Mouse (Mus musculus): ENCODE results near the gene Nufip1. TPM values are rescaled to one million over a fixed set of nuclear protein-coding genes. Genes with fewer than 3 reads are reported as not detected.

Nufip1 gene
- polyA plus RNA-seq, 1 experiment from 2014 or later, result 19.3 TPM

DNA sequence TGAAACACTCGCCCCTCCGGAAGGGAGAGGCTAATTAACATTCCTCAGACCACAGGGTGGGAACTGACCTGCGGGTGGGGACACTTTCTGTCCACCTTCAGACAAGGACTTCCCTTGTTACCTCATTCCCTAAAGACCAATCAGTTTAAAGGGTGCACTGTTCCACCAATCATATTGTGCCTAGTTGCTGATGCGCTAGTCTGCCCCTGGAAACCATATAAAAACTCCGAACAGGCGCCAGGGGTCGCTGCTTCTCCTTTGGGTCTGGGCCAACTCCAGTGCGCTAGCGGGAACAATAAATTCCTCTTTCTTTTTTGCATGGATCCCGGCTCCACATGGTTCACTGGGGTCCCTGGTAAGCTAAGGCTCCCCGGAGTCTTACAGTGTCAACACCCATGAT lies 29.2 kb upstream of the Nufip1 start:
- DNase-seq (ENCODE audit: low spot score, missing footprints), result no peak
- ATAC-seq (ENCODE audit: low FRiP score), result no peak
- no peaks in the 10 kb centered on the region for H3K27me3 ChIP-seq (ENCODE audit: control insufficient read depth, insufficient read depth, low read length)
- peaks cover 2% of the 10 kb centered on the region for H3K4me1 ChIP-seq (ENCODE audit: control insufficient read depth, insufficient read depth, low read length)
- H3K9me3 ChIP-seq (ENCODE audit: control insufficient read depth, low read length), result no peaks in the 10 kb centered on the region
- no peak overlapping the region for H3K9ac ChIP-seq (ENCODE audit: low read length)
- no peak overlapping the region for H3K27ac ChIP-seq (ENCODE audit: low read depth, low read length)
- H3K4me2 ChIP-seq, result no peak overlapping the region
- no peak overlapping the region for H3K4me3 ChIP-seq (ENCODE audit: low read depth, low read length)
- WGBS, result 77% methylated on average over 11 of the region's 11 CpGs
- H3K36me3 ChIP-seq (ENCODE audit: control insufficient read depth, insufficient read depth, low read length), result no peaks in the 10 kb centered on the region

DNA sequence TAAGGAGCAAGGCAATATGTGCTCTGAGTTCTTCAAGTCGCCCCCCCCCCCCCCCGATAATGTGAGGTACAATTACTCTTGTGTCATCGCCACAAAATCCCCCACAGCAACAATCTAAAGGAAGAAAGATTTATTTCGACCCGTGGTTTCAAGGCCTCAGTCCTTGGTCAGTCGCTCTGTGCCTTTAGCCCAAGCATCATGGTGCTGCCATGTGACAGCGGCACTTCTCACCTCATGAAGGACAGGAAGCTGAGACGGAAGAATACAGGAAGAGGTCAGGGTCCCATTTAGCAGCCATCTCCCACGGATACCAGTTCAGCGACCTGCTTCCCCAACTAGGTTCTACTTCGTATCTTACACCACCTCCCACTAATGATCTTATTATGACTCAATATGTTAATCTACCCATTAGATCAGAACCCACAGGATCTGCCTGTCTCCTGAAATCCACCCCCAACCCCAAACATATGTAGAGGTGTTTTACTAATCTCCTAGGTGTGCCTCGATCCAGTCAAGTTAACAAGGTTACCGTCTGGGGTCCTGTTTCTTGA lies 28.5 kb upstream of the Nufip1 start:
- 90% methylated on average over 13 of the region's 13 CpGs for WGBS
- H3K27ac ChIP-seq (ENCODE audit: low read depth, low read length), result no peak overlapping the region
- H3K9me3 ChIP-seq (ENCODE audit: control insufficient read depth, low read length), result no peaks in the 10 kb centered on the region
- no peaks in the 10 kb centered on the region for H3K36me3 ChIP-seq (ENCODE audit: control insufficient read depth, insufficient read depth, low read length)
- no peak overlapping the region for H3K4me2 ChIP-seq
- no peak for ATAC-seq (ENCODE audit: low FRiP score)
- DNase-seq (ENCODE audit: low spot score, missing footprints), result no peak
- no peaks in the 10 kb centered on the region for H3K27me3 ChIP-seq (ENCODE audit: control insufficient read depth, insufficient read depth, low read length)
- no peak overlapping the region for H3K4me3 ChIP-seq (ENCODE audit: low read depth, low read length)
- no peak overlapping the region for H3K9ac ChIP-seq (ENCODE audit: low read length)
- no peaks in the 10 kb centered on the region for H3K4me1 ChIP-seq (ENCODE audit: control insufficient read depth, insufficient read depth, low read length)

DNA sequence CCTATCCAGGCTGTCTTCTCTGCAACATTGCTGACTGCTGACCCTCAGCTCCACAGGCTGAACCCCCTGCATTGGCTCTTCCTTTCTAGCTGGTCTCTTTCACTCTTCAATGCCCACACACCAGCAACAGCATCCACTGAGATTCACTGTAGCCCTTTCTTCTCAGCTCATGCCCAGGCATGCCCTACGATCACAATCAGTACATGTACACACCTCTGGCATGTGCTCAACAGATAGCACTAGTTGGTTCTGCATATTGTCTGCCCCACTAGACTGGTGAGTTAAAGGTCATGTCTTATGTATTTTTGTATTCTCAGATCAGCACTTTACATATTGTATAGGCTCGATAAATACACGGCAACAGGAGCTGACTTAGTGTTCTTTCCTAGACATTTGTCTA lies 26.5 kb upstream of the Nufip1 start:
- 90% methylated on average over 3 of the region's 3 CpGs for WGBS
- no peaks in the 10 kb centered on the region for H3K27me3 ChIP-seq (ENCODE audit: control insufficient read depth, insufficient read depth, low read length)
- H3K36me3 ChIP-seq (ENCODE audit: control insufficient read depth, insufficient read depth, low read length), result no peaks in the 10 kb centered on the region
- no peaks in the 10 kb centered on the region for H3K4me1 ChIP-seq (ENCODE audit: control insufficient read depth, insufficient read depth, low read length)
- H3K4me2 ChIP-seq, result no peak overlapping the region
- H3K27ac ChIP-seq (ENCODE audit: low read depth, low read length), result no peak overlapping the region
- no peaks in the 10 kb centered on the region for H3K9me3 ChIP-seq (ENCODE audit: control insufficient read depth, low read length)
- ATAC-seq (ENCODE audit: low FRiP score), result no peak
- no peak overlapping the region for H3K9ac ChIP-seq (ENCODE audit: low read length)
- no peak for DNase-seq (ENCODE audit: low spot score, missing footprints)
- H3K4me3 ChIP-seq (ENCODE audit: low read depth, low read length), result no peak overlapping the region

DNA sequence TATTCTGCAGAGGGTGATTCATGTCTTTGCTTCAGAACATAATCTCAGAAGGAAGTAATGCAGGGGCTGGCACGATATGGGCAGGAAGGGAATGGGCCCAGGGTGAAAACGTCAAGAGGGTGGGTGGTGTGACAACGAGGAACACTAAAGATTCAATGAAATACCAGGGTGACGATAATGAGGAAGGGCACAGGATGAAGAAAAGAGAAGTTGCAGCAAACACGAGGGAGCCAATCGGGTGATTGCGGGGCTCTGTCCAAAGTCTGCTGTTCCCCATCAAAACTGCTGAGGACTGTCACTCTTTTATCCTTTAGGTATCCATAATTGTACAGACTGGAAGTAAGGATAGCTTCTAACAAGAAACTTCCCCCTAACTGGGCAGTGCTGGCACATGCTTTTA lies 13.4 kb upstream of the Nufip1 start:
- ATAC-seq (ENCODE audit: low FRiP score) (no peak), DNase-seq (ENCODE audit: low spot score, missing footprints) (no peak)
- peaks cover 3% of the 10 kb centered on the region; the same call in 1 of the 2 replicates for H3K36me3 ChIP-seq (ENCODE audit: control insufficient read depth, insufficient read depth, low read length)

DNA sequence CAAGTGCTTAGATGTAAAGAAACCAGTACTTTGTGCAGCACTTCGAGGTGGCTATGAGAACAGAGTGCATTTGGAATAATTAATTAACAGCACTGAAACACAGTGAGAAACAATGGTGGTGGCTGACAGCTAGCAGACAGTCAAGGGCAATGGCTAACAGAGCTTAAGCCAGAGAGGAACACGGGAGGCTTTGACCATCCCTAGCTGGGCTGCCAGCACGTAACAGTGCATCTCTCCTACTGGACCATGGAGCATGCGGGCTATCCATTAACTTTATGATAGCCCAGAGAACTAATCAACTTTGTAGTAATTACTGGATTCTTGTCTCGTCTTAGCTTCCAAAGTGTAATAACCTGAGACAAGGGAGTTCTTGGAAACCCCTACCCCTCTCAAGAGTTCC lies 12.9 kb upstream of the Nufip1 start:
- WGBS, result 89% methylated on average over 5 of the region's 5 CpGs
- no peaks in the 10 kb centered on the region for H3K27me3 ChIP-seq (ENCODE audit: control insufficient read depth, insufficient read depth, low read length)
- ATAC-seq (ENCODE audit: low FRiP score) (no peak), DNase-seq (ENCODE audit: low spot score, missing footprints) (no peak)
- H3K4me2 ChIP-seq, result no peak overlapping the region
- H3K27ac ChIP-seq (ENCODE audit: low read depth, low read length), result no peak overlapping the region
- H3K9ac ChIP-seq (ENCODE audit: low read length), result no peak overlapping the region
- no peaks in the 10 kb centered on the region for H3K4me1 ChIP-seq (ENCODE audit: control insufficient read depth, insufficient read depth, low read length)
- H3K36me3 ChIP-seq (ENCODE audit: control insufficient read depth, insufficient read depth, low read length), result peaks cover 3% of the 10 kb centered on the region; the same call in 1 of the 2 replicates
- no peaks in the 10 kb centered on the region for H3K9me3 ChIP-seq (ENCODE audit: control insufficient read depth, low read length)
- no peak overlapping the region for H3K4me3 ChIP-seq (ENCODE audit: low read depth, low read length)

More for the DNA sequence above, 13.4 kb upstream of the Nufip1 start:
- Histone ChIP-seq H3K4me3 (ENCODE audit: low read depth, low read length) (no peak overlapping the region), H3K4me1 (ENCODE audit: control insufficient read depth, insufficient read depth, low read length) (no peaks in the 10 kb centered on the region), H3K27me3 (ENCODE audit: control insufficient read depth, insufficient read depth, low read length) (no peaks in the 10 kb centered on the region), H3K4me2 (no peak overlapping the region), H3K27ac (ENCODE audit: low read depth, low read length) (no peak overlapping the region), H3K9ac (ENCODE audit: low read length) (no peak overlapping the region), H3K9me3 (ENCODE audit: control insufficient read depth, low read length) (no peaks in the 10 kb centered on the region)
- 91% methylated on average over 7 of the region's 7 CpGs for WGBS

DNA sequence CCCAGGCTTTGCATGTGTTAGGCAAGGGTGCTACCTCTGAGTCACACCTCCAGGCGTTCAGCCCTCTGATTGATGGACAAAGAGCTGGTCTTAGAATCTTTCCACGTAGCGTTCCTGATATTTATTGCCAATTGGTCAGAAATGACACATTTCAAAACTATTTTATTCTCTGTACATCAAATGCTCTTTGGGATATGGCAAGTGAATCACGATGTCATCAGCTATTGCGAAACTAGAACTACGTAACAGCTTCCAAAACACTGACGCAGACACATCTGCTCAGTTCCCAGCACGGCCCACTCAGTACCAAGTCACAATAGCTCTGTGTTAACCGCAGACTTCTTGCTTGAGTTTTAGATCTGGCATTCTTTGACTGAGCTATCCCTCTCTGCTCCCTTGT lies 11.1 kb upstream of the Nufip1 start:
- Histone ChIP-seq H3K36me3 (ENCODE audit: control insufficient read depth, insufficient read depth, low read length) (peaks cover 3% of the 10 kb centered on the region; the same call in 1 of the 2 replicates), H3K27me3 (ENCODE audit: control insufficient read depth, insufficient read depth, low read length) (no peaks in the 10 kb centered on the region), H3K4me2 (no peak overlapping the region), H3K4me3 (ENCODE audit: low read depth, low read length) (no peak overlapping the region), H3K9me3 (ENCODE audit: control insufficient read depth, low read length) (no peaks in the 10 kb centered on the region), H3K27ac (ENCODE audit: low read depth, low read length) (no peak overlapping the region), H3K4me1 (ENCODE audit: control insufficient read depth, insufficient read depth, low read length) (no peaks in the 10 kb centered on the region), H3K9ac (ENCODE audit: low read length) (no peak overlapping the region)
- ATAC-seq (ENCODE audit: low FRiP score), result no peak
- DNase-seq (ENCODE audit: low spot score, missing footprints), result no peak
- 95% methylated on average over 9 of the region's 9 CpGs for WGBS

DNA sequence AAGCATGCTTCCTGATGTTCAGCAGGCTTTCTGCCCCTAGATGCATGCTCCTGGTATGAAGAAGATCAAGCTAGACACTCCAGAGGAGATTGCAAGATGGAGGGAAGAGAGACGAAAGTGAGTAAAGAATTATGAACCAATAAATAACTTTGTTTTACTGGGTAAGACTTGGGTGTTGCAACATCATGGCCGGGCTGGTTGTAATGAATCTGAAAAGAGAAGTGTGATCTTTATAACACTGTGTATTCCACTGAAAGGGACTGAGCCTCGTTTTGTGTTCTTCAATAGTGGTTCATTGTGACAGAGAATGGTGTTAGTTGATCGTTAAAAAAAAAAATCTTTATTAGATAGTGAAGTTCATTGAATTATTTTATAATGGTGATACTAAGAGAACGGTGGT lies 5.1 kb downstream of the Nufip1 start:
- H3K27ac ChIP-seq (ENCODE audit: low read depth, low read length), result no peak overlapping the region
- peaks cover 4% of the 10 kb centered on the region for H3K4me1 ChIP-seq (ENCODE audit: control insufficient read depth, insufficient read depth, low read length)
- no peaks in the 10 kb centered on the region for H3K27me3 ChIP-seq (ENCODE audit: control insufficient read depth, insufficient read depth, low read length)
- DNase-seq (ENCODE audit: low spot score, missing footprints), result no peak
- no peak for ATAC-seq (ENCODE audit: low FRiP score)
- H3K9me3 ChIP-seq (ENCODE audit: control insufficient read depth, low read length), result no peaks in the 10 kb centered on the region
- WGBS, result 93% methylated on average over 5 of the region's 5 CpGs
- no peak overlapping the region for H3K9ac ChIP-seq (ENCODE audit: low read length)
- peaks cover 4% of the 10 kb centered on the region; the same call in 1 of the 2 replicates for H3K36me3 ChIP-seq (ENCODE audit: control insufficient read depth, insufficient read depth, low read length)
- H3K4me3 ChIP-seq (ENCODE audit: low read depth, low read length), result no peak overlapping the region
- no peak overlapping the region for H3K4me2 ChIP-seq

DNA sequence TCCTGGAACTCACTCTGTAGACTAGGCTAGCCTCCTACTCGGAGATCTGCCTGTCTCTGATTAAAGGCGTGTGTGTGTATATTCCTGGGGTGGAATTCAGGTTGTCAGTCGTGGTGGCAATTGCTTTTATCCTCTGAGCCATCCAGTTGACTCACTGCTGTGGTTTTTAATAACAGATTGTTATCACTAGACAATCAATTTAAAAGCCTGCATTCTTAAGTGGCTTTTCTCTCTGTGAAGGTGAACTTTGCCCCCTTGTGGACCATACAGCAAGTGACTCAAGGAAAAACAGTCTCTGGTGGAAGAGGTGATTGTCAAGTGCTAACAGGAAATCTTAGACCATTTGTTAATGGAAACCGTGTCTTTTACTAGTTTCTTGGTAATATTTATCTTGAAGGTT lies 8.3 kb downstream of the Nufip1 start:
- peaks cover 6% of the 10 kb centered on the region; the same call in 1 of the 2 replicates for H3K36me3 ChIP-seq (ENCODE audit: control insufficient read depth, insufficient read depth, low read length)
- H3K9me3 ChIP-seq (ENCODE audit: control insufficient read depth, low read length), result no peaks in the 10 kb centered on the region
- ATAC-seq (ENCODE audit: low FRiP score) (no peak), DNase-seq (ENCODE audit: low spot score, missing footprints) (no peak)
- no peak overlapping the region for H3K4me2 ChIP-seq
- no peak overlapping the region for H3K9ac ChIP-seq (ENCODE audit: low read length)
- WGBS, result 75% methylated on average over 4 of the region's 4 CpGs
- no peaks in the 10 kb centered on the region for H3K27me3 ChIP-seq (ENCODE audit: control insufficient read depth, insufficient read depth, low read length)
- H3K27ac ChIP-seq (ENCODE audit: low read depth, low read length), result no peak overlapping the region
- H3K4me1 ChIP-seq (ENCODE audit: control insufficient read depth, insufficient read depth, low read length), result no peaks in the 10 kb centered on the region
- H3K4me3 ChIP-seq (ENCODE audit: low read depth, low read length), result no peak overlapping the region

DNA sequence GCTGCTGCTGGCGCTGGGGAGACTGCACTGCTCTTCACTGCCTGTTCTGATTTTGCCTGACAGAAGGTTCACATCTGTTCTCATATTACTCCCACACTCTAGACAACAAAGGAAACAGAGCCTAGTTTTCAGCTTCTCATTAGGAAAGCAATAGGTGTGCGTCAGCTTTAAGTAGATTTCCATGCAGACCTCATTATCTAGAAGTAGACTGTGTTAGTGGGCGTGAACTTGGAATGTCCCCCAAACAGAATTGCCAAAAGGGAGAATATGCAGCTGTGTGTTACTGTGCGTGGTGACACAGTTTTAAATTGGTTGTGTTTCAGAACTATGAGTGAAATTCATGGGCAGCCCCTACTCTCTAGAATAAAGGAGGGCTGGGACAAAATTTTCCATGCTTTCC lies 9.8 kb downstream of the Nufip1 start:
- H3K4me3 ChIP-seq (ENCODE audit: low read depth, low read length), result no peak overlapping the region
- ATAC-seq (ENCODE audit: low FRiP score) (no peak), DNase-seq (ENCODE audit: low spot score, missing footprints) (no peak)
- H3K27me3 ChIP-seq (ENCODE audit: control insufficient read depth, insufficient read depth, low read length), result no peaks in the 10 kb centered on the region
- H3K4me1 ChIP-seq (ENCODE audit: control insufficient read depth, insufficient read depth, low read length), result no peaks in the 10 kb centered on the region
- H3K9me3 ChIP-seq (ENCODE audit: control insufficient read depth, low read length), result no peaks in the 10 kb centered on the region
- H3K27ac ChIP-seq (ENCODE audit: low read depth, low read length), result no peak overlapping the region
- H3K9ac ChIP-seq (ENCODE audit: low read length), result no peak overlapping the region
- H3K36me3 ChIP-seq (ENCODE audit: control insufficient read depth, insufficient read depth, low read length), result peaks cover 11% of the 10 kb centered on the region; the same call in 1 of the 2 replicates
- no peak overlapping the region for H3K4me2 ChIP-seq
- WGBS, result 92% methylated on average over 4 of the region's 4 CpGs

All from midbrain, embryonic 11.5 days (tissue).